Mouse (Mus musculus): ENCODE data around the gene S1pr2.
"Not testable (repeated sequence)": the region's sequence is repeated elsewhere in the genome, so short reads cannot be mapped to it uniquely, and the experiment has no call there.

GRCm38 (mm10) chr9:21010939-21011541, 34.5 kb upstream of the S1pr2 start:
- peak in 1 of 2 experiments; percentile 30; a peak in 1 of 4 replicates for TF ChIP-seq CTCF (conservative IDR thresholded peaks at IDR 0.05 in 1 of 2, IDR thresholded peaks at IDR 0.05 in 1 of 2; ENCODE audit: low read depth in 2 of 2, low read length in 2 of 2)
- TF ChIP-seq ETS1 (conservative IDR thresholded peaks at IDR 0.05; ENCODE audit: low read depth, low read length); ZMIZ1 (IDR thresholded peaks at IDR 0.05; ENCODE audit: low read depth, low read length); MXI1 (IDR thresholded peaks at IDR 0.05; ENCODE audit: low read depth, low read length); EP300 (IDR thresholded peaks at IDR 0.05; ENCODE audit: low read length); MAFK (IDR thresholded peaks at IDR 0.05; ENCODE audit: insufficient replicate concordance, low read length); POLR2A (IDR thresholded peaks at IDR 0.05; ENCODE audit: low read depth, low read length): not testable (repeated sequence)
